Mouse (Mus musculus) right cerebral cortex, adult 18-20 months (tissue): ENCODE data around the gene Ate1.
"Not testable (repeated sequence)": the region's sequence is repeated elsewhere in the genome, so short reads cannot be mapped to it uniquely, and the experiment has no call there.

Experiments used
- DNase-seq: peaks from one replicate; pipeline ENCODE4 v3.0.0; 2022; ENCODE audit warnings: mixed read lengths

Gene Ate1

GRCm38 (mm10) chr7:130520049-130520425 lies at the start of gene Ate1:
Gene Ate1 (minus strand): TSS chr7:130520369.
- no peak for DNase-seq

- no peak for DNase-seq
Measured at GRCm38 (mm10) chr7:130568783-130569436, 48.7 kb upstream of the Ate1 start.

GRCm38 (mm10) chr7:130564596-130564995 lies 44.4 kb upstream of the Ate1 start:
- DNase-seq: no peak

- no peak for DNase-seq
Measured at GRCm38 (mm10) chr7:130563880-130564279, 43.7 kb upstream of the Ate1 start.

- no peak for DNase-seq
Measured at GRCm38 (mm10) chr7:130563276-130563675, 43.1 kb upstream of the Ate1 start.

- DNase-seq: no peak
Measured at GRCm38 (mm10) chr7:130560933-130561332, 40.8 kb upstream of the Ate1 start.

GRCm38 (mm10) chr7:130558592-130558991 lies 38.4 kb upstream of the Ate1 start:
- DNase-seq: no peak

- DNase-seq: no peak
Measured at GRCm38 (mm10) chr7:130555597-130555996, 35.4 kb upstream of the Ate1 start.

- no peak for DNase-seq
Measured at GRCm38 (mm10) chr7:130553321-130553720, 33.2 kb upstream of the Ate1 start.

- DNase-seq: no peak
Measured at GRCm38 (mm10) chr7:130552780-130553179, 32.6 kb upstream of the Ate1 start.

- DNase-seq: no peak
Measured at GRCm38 (mm10) chr7:130547635-130548175, 27.5 kb upstream of the Ate1 start.

GRCm38 (mm10) chr7:130546791-130547484 lies 26.8 kb upstream of the Ate1 start:
- DNase-seq: peak; percentile 93

GRCm38 (mm10) chr7:130546421-130546790 lies 26.2 kb upstream of the Ate1 start:
- DNase-seq: no peak

GRCm38 (mm10) chr7:130545893-130546292 lies 25.7 kb upstream of the Ate1 start:
- DNase-seq: no peak

- DNase-seq: no peak
Measured at GRCm38 (mm10) chr7:130545401-130545800, 25.2 kb upstream of the Ate1 start.

- no peak for DNase-seq
Measured at GRCm38 (mm10) chr7:130543181-130543580, 23.0 kb upstream of the Ate1 start.

- no peak for DNase-seq
Measured at GRCm38 (mm10) chr7:130540176-130540575, 20.0 kb upstream of the Ate1 start.

GRCm38 (mm10) chr7:130537068-130537467 lies 16.9 kb upstream of the Ate1 start:
- DNase-seq: no peak

GRCm38 (mm10) chr7:130535174-130535573 lies 15.0 kb upstream of the Ate1 start:
- no peak for DNase-seq

GRCm38 (mm10) chr7:130533316-130534260 lies 13.4 kb upstream of the Ate1 start:
- peak; percentile 83 for DNase-seq

- DNase-seq: not testable (repeated sequence)
Measured at GRCm38 (mm10) chr7:130531138-130531537, 11.0 kb upstream of the Ate1 start.

GRCm38 (mm10) chr7:130527306-130527705 lies 7.1 kb upstream of the Ate1 start:
- DNase-seq: no peak

GRCm38 (mm10) chr7:130523451-130523850 lies 3.3 kb upstream of the Ate1 start:
- no peak for DNase-seq
